Mouse (Mus musculus): ENCODE measurements around the gene Mpv17l2. TPM values are rescaled to one million over a fixed set of nuclear protein-coding genes. Genes with fewer than 3 reads are reported as not detected.
A peak's percentile ranks its signal among the peaks of the same experiment; 100 is the strongest.

Gene Mpv17l2
- polyA plus RNA-seq, 1 experiment from 2014 or later: 25.8 TPM

- Histone ChIP-seq H3K27ac (replicated peaks; ENCODE audit: low read depth, low read length) (no peak overlapping the region), H3K4me3 (ENCODE audit: low read depth, low read length) (no peak overlapping the region), H3K27me3 (ENCODE audit: control insufficient read depth, insufficient read depth, low read length) (peaks cover 17% of the 10 kb centered on the region), H3K4me1 (ENCODE audit: control insufficient read depth, insufficient read depth, low read length) (peaks cover 3% of the 10 kb centered on the region), H3K9me3 (replicated peaks; ENCODE audit: control insufficient read depth, low read length) (no peaks in the 10 kb centered on the region), H3K4me2 (ENCODE audit: low read depth, low read length) (no peak overlapping the region), H3K36me3 (replicated peaks; ENCODE audit: control insufficient read depth, insufficient read depth, low read depth, low read length) (no peaks in the 10 kb centered on the region), H3K9ac (replicated peaks; ENCODE audit: low read length) (no peak overlapping the region)
- no peak for DNase-seq (ENCODE audit: low spot score)
- 78% methylated on average over 19 of the region's 19 CpGs for WGBS
- no peak for ATAC-seq (replicated peaks; ENCODE audit: insufficient number of reproducible peaks, low FRiP score, low TSS enrichment, low read depth)
Observed at GRCm38 (mm10) chr8:70749097-70749674, 11.6 kb downstream of the Mpv17l2 start.

DNA sequence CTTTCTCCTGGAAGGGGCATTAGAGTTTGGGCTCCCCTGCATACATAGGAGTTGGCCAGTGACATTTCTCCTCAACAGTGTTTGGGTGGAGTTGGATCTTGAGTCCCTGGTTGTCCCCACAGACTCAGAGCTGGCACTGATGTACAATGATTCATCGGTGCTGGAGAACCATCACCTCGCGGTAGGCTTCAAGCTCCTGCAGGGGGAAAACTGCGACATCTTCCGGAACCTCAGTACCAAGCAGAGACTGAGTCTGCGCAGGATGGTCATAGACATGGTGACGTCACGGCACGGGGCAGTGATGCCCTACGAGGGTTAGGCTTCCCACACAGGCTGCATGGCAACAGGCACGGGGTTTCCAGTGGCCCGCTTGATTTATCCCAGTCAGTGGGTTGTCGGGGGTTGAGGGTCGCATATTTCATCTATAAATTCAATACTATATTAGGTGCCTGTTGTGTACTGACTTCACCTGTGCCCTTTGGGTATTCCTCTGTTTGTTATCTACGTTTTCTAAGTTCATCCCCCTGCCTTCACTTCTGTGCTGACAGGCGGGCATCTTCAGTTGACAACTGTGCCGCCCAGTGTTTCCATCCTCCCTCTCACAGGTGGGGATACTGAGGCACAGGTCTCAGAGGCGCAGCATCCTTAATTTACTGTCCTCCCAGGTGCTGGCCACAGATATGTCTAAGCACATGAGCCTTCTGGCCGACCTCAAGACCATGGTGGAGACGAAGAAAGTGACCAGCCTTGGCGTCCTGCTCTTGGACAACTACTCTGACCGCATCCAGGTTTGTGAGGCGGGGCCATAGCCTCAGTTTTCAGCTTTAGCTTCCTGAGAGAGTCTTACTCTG, 12.3 kb downstream of the Mpv17l2 start:
- Histone ChIP-seq H3K36me3 (replicated peaks; ENCODE audit: control insufficient read depth, insufficient read depth, low read depth, low read length) (no peaks in the 10 kb centered on the region), H3K27ac (replicated peaks; ENCODE audit: low read depth, low read length) (no peak overlapping the region), H3K4me2 (ENCODE audit: low read depth, low read length) (no peak overlapping the region), H3K4me1 (ENCODE audit: control insufficient read depth, insufficient read depth, low read length) (peaks cover 5% of the 10 kb centered on the region), H3K27me3 (ENCODE audit: control insufficient read depth, insufficient read depth, low read length) (peaks cover 24% of the 10 kb centered on the region), H3K9me3 (replicated peaks; ENCODE audit: control insufficient read depth, low read length) (no peaks in the 10 kb centered on the region), H3K4me3 (ENCODE audit: low read depth, low read length) (no peak overlapping the region), H3K9ac (replicated peaks; ENCODE audit: low read length) (no peak overlapping the region)
- DNase-seq (ENCODE audit: low spot score) (no peak), ATAC-seq (replicated peaks; ENCODE audit: insufficient number of reproducible peaks, low FRiP score, low TSS enrichment, low read depth) (no peak)
- WGBS: 84% methylated on average over 23 of the region's 23 CpGs

GRCm38 (mm10) chr8:70747211-70747890, 13.4 kb downstream of the Mpv17l2 start:
- WGBS: 85% methylated on average over 18 of the region's 18 CpGs
- no peak for ATAC-seq (replicated peaks; ENCODE audit: insufficient number of reproducible peaks, low FRiP score, low TSS enrichment, low read depth)

GRCm38 (mm10) chr8:70746676-70747075, 14.1 kb downstream of the Mpv17l2 start:
- Histone ChIP-seq H3K4me1 (ENCODE audit: control insufficient read depth, insufficient read depth, low read length) (peaks cover 9% of the 10 kb centered on the region), H3K4me2 (ENCODE audit: low read depth, low read length) (no peak overlapping the region), H3K36me3 (replicated peaks; ENCODE audit: control insufficient read depth, insufficient read depth, low read depth, low read length) (no peaks in the 10 kb centered on the region), H3K27me3 (ENCODE audit: control insufficient read depth, insufficient read depth, low read length) (peaks cover 41% of the 10 kb centered on the region), H3K9me3 (replicated peaks; ENCODE audit: control insufficient read depth, low read length) (no peaks in the 10 kb centered on the region), H3K4me3 (ENCODE audit: low read depth, low read length) (no peak overlapping the region), H3K9ac (replicated peaks; ENCODE audit: low read length) (no peak overlapping the region), H3K27ac (replicated peaks; ENCODE audit: low read depth, low read length) (no peak overlapping the region)
- 64% methylated on average over 9 of the region's 9 CpGs for WGBS
- ATAC-seq (replicated peaks; ENCODE audit: insufficient number of reproducible peaks, low FRiP score, low TSS enrichment, low read depth): no peak
- DNase-seq (ENCODE audit: low spot score): no peak

More at GRCm38 (mm10) chr8:70747211-70747890, 13.4 kb downstream of the Mpv17l2 start:
- DNase-seq (ENCODE audit: low spot score): no peak
- H3K27me3 ChIP-seq (ENCODE audit: control insufficient read depth, insufficient read depth, low read length): peaks cover 34% of the 10 kb centered on the region
- H3K36me3 ChIP-seq (replicated peaks; ENCODE audit: control insufficient read depth, insufficient read depth, low read depth, low read length): no peaks in the 10 kb centered on the region
- no peak overlapping the region for H3K9ac ChIP-seq (replicated peaks; ENCODE audit: low read length)
- no peak overlapping the region for H3K27ac ChIP-seq (replicated peaks; ENCODE audit: low read depth, low read length)
- H3K4me2 ChIP-seq (ENCODE audit: low read depth, low read length): no peak overlapping the region
- no peaks in the 10 kb centered on the region for H3K9me3 ChIP-seq (replicated peaks; ENCODE audit: control insufficient read depth, low read length)
- no peak overlapping the region for H3K4me3 ChIP-seq (ENCODE audit: low read depth, low read length)
- peaks cover 9% of the 10 kb centered on the region for H3K4me1 ChIP-seq (ENCODE audit: control insufficient read depth, insufficient read depth, low read length)

GRCm38 (mm10) chr8:70745691-70746220, 15.0 kb downstream of the Mpv17l2 start:
- 50% methylated on average over 19 of the region's 19 CpGs for WGBS
- Histone ChIP-seq H3K27ac (replicated peaks; ENCODE audit: low read depth, low read length) (no peak overlapping the region), H3K4me2 (ENCODE audit: low read depth, low read length) (no peak overlapping the region), H3K27me3 (ENCODE audit: control insufficient read depth, insufficient read depth, low read length) (peaks cover 41% of the 10 kb centered on the region), H3K9me3 (replicated peaks; ENCODE audit: control insufficient read depth, low read length) (no peaks in the 10 kb centered on the region), H3K9ac (replicated peaks; ENCODE audit: low read length) (no peak overlapping the region), H3K4me3 (ENCODE audit: low read depth, low read length) (no peak overlapping the region), H3K36me3 (replicated peaks; ENCODE audit: control insufficient read depth, insufficient read depth, low read depth, low read length) (no peaks in the 10 kb centered on the region), H3K4me1 (ENCODE audit: control insufficient read depth, insufficient read depth, low read length) (peaks cover 9% of the 10 kb centered on the region)
- no peak for ATAC-seq (replicated peaks; ENCODE audit: insufficient number of reproducible peaks, low FRiP score, low TSS enrichment, low read depth)
- no peak for DNase-seq (ENCODE audit: low spot score)

GRCm38 (mm10) chr8:70744806-70745205, 15.9 kb downstream of the Mpv17l2 start:
- 52% methylated on average over 11 of the region's 11 CpGs for WGBS
- ATAC-seq (replicated peaks; ENCODE audit: insufficient number of reproducible peaks, low FRiP score, low TSS enrichment, low read depth): no peak
- Histone ChIP-seq H3K4me2 (ENCODE audit: low read depth, low read length) (no peak overlapping the region), H3K36me3 (replicated peaks; ENCODE audit: control insufficient read depth, insufficient read depth, low read depth, low read length) (no peaks in the 10 kb centered on the region), H3K27ac (replicated peaks; ENCODE audit: low read depth, low read length) (no peak overlapping the region), H3K27me3 (ENCODE audit: control insufficient read depth, insufficient read depth, low read length) (peaks cover 41% of the 10 kb centered on the region), H3K9ac (replicated peaks; ENCODE audit: low read length) (no peak overlapping the region), H3K4me3 (ENCODE audit: low read depth, low read length) (no peak overlapping the region), H3K9me3 (replicated peaks; ENCODE audit: control insufficient read depth, low read length) (no peaks in the 10 kb centered on the region), H3K4me1 (ENCODE audit: control insufficient read depth, insufficient read depth, low read length) (peaks cover 9% of the 10 kb centered on the region)
- no peak for DNase-seq (ENCODE audit: low spot score)

DNA sequence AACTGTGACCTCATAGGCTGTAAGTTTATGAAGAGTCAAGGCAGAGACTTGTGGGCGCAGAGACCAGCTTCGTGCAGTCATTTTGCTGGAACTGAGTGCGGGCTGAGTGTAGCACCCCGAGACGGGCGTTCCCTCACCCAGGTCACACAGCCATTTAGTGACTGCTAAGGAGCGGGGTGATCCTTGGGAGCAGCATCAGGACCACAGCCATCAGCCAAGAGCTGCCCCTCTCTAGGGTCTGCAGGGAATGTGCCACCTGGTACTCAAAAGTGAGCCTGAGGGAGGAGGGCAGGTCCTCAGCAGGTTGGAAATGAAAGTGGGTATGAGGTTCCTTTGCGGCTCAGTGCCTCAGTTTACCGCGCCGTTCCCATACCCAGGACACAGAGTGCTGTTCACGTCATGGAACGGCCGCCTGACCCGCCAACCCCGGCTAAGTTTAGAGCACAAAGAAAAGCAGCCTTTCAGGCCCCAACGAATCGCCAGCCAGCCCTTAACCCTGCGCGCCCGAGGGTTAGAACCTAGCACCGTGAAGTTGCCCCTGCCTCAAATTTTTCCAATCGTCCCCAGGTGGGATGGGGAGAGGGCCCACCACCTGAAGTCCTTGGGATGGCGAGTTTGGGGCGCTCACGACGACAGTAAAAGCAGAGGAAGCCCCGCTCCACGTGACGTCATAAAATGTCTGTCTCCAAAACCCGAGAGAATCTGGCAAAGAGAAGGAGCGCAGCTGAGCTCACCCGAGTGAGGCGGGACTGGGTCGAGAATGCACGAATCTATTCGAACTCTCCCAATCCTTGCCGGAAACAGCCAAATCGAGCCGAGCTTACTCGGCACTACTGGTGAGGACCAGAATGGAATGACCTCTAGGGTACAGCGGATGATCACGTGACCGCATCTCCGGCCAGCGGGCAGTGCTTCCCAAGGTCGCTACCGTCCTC, 16.8 kb downstream of the Mpv17l2 start:
- ATAC-seq (replicated peaks; ENCODE audit: insufficient number of reproducible peaks, low FRiP score, low TSS enrichment, low read depth) (0 out of 2 replicates have a peak, but pooled peaks have one; percentile 21), DNase-seq (ENCODE audit: low spot score) (peak; percentile 56)
- Histone ChIP-seq H3K27me3 (ENCODE audit: control insufficient read depth, insufficient read depth, low read length) (peaks cover 41% of the 10 kb centered on the region), H3K4me2 (ENCODE audit: low read depth, low read length) (peak overlapping the region; percentile 42), H3K27ac (replicated peaks; ENCODE audit: low read depth, low read length) (no peak overlapping the region), H3K4me3 (ENCODE audit: low read depth, low read length) (peak overlapping the region; percentile 26), H3K36me3 (replicated peaks; ENCODE audit: control insufficient read depth, insufficient read depth, low read depth, low read length) (no peaks in the 10 kb centered on the region), H3K9ac (replicated peaks; ENCODE audit: low read length) (peak overlapping the region; percentile 34), H3K4me1 (ENCODE audit: control insufficient read depth, insufficient read depth, low read length) (peaks cover 9% of the 10 kb centered on the region), H3K9me3 (replicated peaks; ENCODE audit: control insufficient read depth, low read length) (no peaks in the 10 kb centered on the region)
- 3% methylated on average over 48 of the region's 48 CpGs for WGBS

Measured in embryonic facial prominence, embryonic 11.5 days (tissue).